Mouse (Mus musculus) right cerebral cortex, adult 2 months (tissue): ENCODE results near the gene Ucp3.

Experiments used
- DNase-seq, 2 experiments: peaks; one replicate each; pipeline ENCODE4 v3.0.0; 2021 to 2022; ENCODE audit warnings: low spot score in 2 of 2

The Ucp3 gene

DNA sequence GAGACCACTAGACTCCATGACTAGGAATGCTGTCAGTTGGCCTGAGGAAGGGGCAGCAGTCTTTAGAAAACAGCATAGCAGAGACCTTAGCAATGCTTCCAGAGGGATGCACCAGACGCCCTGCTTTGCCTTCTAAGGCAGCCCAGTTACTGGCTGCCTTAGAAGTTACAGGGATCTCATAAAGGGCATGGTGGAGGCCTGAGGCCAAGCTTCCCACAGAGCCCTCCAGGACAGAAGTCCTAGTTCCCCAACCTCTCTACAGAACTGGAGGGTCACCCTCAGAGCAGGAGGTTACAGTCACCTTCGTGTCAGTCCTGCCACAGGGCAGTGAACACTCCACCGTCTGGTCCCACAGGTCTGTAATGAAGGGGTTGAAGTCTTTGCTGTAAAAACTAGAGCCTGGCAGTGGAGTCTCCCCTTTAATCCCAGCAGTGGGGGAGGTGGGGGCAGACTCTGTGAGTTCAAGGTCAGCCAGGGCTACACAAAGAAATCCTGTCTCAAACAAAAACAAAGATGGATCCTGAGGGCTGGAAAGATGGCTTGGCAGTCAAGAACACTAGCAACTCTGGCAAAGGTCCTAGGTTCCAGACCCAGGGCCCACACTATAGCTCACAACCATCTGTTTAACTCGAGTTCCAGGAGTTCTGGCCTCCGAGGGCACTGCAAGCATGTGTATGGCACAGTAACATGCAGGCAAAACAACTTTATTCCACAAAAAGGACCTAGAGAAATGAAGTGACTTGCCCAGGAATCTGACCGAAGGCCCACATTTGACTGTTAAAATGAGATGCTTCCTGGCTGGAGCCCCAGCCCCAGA, 28.4 kb downstream of the Ucp3 start:
- DNase-seq = no peak

- no peak for DNase-seq
Observed at GRCm38 (mm10) chr7:100501844-100502373, 29.1 kb downstream of the Ucp3 start.

GRCm38 (mm10) chr7:100502374-100502922, 29.7 kb downstream of the Ucp3 start:
- DNase-seq = no peak

GRCm38 (mm10) chr7:100503076-100503475, 30.3 kb downstream of the Ucp3 start:
- no peak for DNase-seq

GRCm38 (mm10) chr7:100504740-100505487, 32.1 kb downstream of the Ucp3 start:
- no peak for DNase-seq

- DNase-seq = no peak
Observed at GRCm38 (mm10) chr7:100506494-100506893, 33.7 kb downstream of the Ucp3 start.

DNA sequence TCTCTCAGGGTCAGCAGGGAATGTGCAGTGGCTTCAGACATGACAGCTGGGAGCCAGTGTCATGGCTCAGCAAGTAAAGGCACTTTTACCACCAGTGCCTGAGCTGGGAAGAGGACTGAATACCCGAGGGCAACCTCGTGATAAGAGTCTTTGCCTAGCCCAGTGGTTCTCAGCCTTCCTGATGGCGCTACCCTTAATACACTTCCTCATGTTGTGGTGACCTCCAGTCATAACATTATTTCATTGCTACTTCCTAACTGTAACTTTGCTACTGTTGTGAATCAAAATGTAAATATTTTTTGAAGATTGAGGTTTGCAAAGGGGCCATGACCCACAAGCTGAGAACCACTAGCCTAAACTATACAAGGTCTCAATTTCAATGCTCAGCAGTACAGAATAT, 35.9 kb downstream of the Ucp3 start:
- DNase-seq = no peak

DNA sequence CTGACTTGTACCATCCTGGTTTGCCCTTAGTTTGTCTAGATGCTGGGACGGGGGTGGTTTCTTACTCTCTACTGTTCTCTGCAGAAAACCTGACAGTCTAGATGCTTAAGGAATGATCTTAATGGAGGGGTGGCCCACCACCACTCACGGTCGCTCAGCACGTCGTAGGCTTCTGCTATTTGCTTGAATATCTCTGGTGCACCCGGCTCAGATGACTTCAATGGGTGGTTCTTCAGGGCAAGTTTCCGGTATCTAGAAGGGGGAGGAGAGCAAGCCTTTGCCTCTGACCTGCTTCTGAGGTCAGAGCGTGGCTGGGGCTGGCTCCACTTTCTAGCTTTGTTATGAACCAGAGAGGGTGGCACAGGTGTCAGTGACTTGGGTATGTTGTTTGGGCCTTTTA, 38.8 kb downstream of the Ucp3 start:
- no peak for DNase-seq

DNA sequence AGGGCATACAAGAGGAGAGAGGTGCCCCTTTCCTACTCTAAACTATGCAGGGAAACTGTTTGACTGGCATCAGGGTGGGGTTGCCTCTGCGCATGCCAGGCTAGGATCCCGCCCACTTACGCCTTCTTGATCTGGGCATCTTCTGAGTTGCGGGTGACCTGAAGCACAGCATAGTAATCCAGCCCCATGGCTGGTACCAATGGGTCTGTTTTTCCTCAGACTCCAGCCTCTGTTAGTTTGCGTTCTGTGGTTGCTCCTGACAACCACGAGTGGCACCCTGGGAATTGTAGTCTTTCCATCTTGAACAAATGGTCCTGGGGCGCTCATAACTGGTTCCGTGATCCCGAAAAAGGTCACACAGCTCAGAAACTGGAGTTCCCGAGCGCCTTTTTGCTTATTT, 41.8 kb downstream of the Ucp3 start, which contains the start of gene Dnajb13:
Dnajb13 (minus strand) TSS at position 388 of the 400 bp plus-strand sequence.
- peak in 1 of 2 experiments; percentile 40 for DNase-seq

DNA sequence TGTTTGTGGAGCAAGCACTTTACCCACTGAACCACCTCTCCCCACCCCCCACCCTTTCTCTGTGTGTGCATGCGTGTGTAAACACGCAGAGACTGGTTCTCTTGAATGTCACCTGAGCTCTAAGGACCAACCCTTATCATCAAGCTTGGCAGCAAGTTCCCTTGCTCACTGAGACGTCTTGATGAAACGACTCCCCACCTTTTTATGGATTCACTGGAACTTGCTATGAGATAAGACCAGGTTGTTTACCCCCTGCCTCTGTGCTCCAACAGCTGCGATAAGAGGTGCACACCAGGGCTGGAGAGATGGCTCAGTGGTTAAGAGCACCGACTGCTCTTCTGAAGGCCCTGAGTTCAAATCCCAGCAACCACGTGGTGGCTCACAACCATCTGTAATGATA, 47.4 kb downstream of the Ucp3 start:
- DNase-seq = no peak

- peak; percentile 72 to 88 for DNase-seq
Observed at GRCm38 (mm10) chr7:100520663-100521285, 48.0 kb downstream of the Ucp3 start.

GRCm38 (mm10) chr7:100522222-100522621, 49.4 kb downstream of the Ucp3 start:
- no peak for DNase-seq

GRCm38 (mm10) chr7:100524669-100525068, 51.9 kb downstream of the Ucp3 start:
- DNase-seq = no peak

GRCm38 (mm10) chr7:100530766-100531165, 58.0 kb downstream of the Ucp3 start:
- no peak for DNase-seq

DNA sequence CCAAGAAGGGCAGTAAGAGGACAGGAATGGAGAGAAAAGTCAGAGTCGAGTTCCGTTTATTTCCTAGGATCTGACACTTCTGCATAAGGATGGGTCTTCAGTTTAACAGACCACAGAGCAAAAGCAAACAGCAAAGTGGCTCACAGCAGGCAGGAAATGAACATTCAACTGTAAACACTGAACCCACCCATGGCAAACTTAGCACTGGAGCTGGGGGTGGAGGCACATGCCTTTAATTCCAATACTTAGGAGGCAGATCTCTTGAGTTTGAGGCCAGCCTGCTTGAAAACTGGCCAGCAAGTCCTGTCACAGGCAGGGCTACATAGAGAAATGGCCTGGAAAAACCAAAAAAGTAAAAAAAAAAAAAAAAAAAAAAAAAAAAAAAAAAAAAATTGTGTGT, 60.7 kb downstream of the Ucp3 start:
- no peak for DNase-seq

DNA sequence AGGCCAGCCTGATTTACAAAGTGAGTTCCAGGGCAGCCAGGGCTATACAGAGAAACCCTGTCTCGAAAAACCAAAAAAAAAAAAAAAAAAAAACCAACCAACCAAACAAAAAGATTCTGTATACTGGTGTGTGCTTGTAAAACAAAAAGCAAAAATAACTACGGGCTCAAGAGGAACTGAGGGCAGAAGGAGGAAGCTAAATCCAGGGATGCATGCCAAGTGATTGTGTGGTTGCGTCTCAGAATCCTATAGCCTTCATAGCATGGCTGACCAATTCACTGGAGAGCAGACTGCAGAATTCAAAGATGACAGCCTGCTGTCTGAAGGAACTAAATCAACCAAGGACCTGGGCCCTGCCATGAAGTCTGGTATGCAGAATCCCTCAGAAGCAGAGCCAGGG, 61.4 kb downstream of the Ucp3 start:
- DNase-seq = no peak

GRCm38 (mm10) chr7:100535831-100536230, 63.0 kb downstream of the Ucp3 start:
- no peak for DNase-seq
